Mouse (Mus musculus) frontal cortex, postnatal 14 days (tissue): ENCODE measurements around the gene Uqcr10.
A peak's percentile ranks its signal among the peaks of the same experiment; 100 is the strongest.

ENCODE experiments used
- DNase-seq, 2 experiments: peaks; one replicate each; pipeline ENCODE4 v3.0.0; 2022; ENCODE audit warnings: low spot score in 2 of 2

Uqcr10 gene

DNA sequence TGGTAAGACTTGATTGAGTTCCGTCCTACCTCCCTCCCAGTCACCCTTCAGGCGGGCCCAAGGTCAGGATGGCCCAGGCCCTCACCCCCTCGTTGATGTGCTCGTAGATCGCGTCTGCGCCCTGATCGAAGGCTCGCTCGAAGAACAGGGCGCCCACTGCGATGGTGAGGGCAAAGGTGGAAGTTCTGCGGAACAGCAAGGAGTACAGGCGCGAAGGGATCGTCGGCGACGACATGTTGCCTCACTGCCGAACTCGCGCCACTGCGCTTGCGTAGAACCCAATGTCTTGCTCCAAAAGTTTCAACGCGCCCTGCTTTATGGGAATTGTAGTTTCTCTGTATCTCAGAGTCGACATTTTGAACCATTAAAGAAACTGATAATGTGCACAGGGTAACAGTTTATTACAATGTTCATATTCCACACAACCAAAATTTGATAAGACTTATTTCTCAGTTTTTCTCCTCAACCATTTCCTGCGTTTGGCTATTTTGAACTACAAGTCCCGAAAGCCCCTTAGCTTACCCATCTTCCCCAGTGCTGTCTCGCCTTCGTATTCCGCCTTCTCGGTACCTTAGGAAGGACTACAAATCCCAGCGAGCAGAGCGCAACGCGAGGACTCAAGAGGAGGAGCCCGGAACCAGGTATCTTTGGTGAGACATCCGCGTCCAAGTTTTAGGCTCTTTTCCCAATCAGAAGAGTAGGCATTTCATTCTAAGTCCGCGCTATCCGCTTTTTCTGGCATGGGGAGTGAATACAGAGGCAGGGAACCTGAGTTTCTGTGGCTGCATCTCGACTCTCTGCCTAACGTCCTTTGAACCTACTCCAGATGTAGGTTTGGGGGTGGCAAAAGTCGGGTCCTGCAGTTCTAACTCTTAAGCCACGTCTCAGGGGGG is at the start of gene Uqcr10, which contains the start of gene Zmat5:
Gene Uqcr10, minus strand, starts transcription at position 271 of the 893 bp plus-strand sequence.
Gene Zmat5, plus strand, starts transcription at position 607 of the 893 bp plus-strand sequence.
- peak; percentile 81 to 82 for DNase-seq

DNA sequence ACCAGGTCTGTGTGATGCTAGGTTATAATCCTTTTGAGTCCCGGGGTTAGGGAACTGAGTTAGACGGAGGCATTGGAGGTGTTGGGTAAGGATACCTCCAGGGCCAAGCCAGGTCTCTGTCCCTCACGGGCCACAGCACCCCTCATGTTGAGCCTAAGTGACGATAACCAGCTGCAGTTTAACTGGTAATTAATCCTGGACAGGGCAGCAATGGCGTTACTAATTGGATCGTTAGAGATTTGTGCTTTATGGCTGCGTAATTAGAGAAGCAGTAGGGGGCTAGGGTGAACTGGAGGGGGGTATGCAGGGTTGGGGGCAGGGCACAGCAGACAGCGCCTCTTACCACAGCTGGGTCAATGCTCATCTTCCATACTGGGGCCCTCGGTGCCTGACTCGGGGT is 48.7 kb upstream of the Uqcr10 start:
- no peak for DNase-seq

DNA sequence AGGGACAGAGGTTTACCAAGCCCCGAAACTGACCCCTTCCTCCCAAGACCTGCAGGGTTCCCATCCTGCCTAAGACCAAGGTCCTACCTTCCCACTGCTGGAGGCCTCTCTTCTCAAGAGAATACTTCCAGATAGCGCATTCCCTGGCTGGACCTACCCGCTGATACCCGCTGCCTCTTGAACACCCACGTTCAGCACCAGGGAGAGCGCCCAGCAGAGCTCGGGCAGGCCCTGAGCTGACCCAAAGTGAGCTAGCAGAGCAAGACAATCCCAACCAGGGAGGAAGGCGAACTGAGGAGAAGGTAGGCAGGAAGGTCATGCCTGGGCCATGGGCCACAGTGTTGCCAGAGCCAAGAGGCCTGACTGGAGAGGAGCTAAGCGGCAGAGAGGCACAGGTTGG is 46.1 kb upstream of the Uqcr10 start:
- DNase-seq, result no peak

DNA sequence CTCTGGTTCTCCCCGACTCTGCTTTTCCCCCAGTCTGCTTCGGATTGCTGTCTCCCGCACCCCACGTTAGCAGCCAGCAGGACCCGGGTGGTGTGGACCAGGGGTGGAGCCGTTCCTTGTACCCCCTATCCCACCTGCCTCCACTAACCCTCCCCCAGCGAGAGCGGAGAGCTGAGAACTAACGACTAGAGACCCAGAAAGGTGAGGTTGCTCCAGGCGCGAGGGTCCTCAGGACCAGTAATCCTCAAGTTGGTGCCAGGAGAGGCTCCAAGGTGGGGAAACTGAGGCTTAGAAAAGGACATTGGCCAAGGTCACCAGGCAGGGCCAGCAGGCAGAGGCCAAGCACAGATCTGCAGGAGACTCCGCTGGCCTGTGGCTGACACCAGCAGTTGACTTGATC is 43.1 kb upstream of the Uqcr10 start:
- no peak for DNase-seq

DNA sequence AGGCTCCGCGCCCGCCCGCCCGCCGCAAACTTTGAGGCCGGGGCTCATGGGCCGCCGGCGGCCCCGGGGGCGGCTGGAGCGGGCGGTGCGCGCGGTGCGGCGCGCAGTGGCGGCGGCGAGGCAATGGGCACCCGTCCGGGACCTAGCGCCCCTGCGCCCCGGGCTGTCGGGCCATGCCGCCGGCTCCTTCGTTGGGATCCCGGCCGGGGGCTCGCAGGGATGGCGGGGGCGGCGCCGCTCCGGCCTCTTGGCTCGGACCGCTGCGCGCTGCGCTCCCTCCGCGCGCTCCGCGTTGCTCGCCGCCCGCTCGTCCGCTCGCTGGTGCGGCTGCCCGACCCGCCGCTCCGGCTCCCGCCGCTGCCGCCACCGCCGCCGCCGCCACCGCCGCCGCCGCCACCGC is 42.6 kb upstream of the Uqcr10 start, which contains the start of gene Cabp7:
Gene Cabp7, minus strand, starts transcription at position 46 of the 400 bp plus-strand sequence.
- DNase-seq, result no peak

DNA sequence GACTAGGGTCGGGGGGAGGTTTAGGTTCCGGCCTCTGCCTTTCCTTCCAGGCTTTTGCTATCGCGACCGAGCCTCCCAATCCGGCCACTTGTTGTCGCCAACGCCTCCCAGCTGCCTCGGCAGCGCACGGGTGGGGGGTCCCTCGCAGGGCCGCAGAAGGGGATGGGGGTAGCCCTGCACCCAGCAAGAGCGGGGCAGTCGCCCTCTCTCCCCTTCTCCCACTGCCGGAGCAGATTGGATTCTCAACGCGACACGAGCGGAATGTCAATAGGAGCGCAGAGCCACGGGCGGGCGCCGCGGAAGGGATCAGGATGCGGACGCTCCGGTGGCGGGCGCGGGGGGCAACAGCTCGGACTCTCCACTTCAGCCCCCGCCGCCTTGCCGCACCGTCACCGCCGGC is 41.8 kb upstream of the Uqcr10 start:
- no peak for DNase-seq

DNA sequence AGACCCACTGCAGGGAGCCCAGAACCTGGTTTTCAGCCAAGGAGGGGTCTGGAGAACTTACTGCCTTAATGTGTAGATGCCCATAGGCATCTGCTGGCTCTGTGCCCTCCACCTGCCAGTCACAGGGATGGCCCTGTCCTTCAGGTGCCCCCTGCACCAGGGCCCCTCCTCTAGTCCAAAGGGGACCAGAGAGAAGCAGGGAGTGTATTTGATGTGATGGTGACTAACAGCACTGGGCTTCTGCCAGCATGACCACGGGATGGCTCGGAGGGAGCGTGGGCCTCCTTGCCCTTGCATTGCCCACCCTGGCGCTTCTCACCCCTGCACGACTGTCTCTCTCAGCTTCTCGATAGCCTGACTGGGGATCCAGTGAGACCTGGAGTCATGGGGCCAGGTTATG is 40.5 kb upstream of the Uqcr10 start:
- DNase-seq, result no peak

DNA sequence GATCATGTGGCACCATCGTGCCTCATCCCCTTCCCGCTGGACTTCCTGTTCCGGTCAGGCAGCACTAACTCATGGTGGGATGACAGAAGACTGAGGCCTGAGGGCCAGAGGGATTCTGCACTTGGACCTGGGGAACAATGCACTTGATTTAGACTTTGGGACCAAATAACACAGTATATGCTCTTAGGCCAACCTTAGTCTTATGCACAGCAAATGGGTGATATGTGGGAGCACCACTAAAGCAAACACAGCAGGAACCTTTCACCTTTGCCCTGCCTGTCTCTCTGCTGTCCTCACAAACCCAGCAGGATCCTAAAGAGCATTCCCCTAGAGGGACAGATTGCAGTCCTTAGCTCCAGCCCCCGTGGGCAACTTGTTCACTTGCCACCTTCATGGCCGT is 36.6 kb upstream of the Uqcr10 start:
- DNase-seq, result no peak

DNA sequence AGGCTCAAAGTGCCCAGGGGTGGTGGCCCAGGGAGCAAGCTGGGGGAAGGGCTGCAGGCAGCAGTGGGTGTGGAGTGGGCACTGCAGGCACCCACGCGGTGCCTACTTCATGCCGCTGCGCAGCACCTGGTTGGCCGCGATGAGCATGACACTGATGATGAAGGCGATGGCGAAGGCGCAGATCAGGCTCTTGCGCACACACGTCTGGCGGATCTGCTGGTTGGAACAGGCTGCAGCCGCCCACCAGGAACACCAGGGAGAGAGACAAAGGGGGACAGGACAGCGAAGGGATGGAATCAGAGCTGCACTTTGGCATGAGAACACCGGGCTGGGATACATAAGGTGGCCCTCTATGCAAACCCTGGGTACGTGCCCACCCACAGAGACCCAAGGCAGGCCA is 34.6 kb upstream of the Uqcr10 start:
- no peak for DNase-seq

DNA sequence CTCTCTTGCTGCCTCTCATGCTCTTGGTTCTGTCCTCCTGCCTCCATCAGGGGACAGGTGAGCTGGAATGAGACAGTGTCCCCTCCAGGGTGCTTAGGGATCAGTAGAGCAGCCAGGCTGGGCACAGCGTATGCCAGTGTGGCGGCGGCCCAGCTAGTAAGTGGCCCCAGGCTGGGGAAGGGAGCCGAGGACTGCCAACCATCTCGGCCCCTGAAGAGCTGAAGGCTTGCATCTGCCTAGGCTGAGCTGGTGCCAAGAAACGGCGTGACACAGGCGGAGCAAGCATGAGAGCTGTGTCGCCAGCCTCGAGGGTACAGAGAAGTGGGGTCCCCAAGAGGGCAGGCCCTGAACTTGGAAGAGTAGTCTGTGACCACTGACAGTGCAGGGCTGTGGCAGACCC is 33.5 kb upstream of the Uqcr10 start:
- DNase-seq, result no peak

DNA sequence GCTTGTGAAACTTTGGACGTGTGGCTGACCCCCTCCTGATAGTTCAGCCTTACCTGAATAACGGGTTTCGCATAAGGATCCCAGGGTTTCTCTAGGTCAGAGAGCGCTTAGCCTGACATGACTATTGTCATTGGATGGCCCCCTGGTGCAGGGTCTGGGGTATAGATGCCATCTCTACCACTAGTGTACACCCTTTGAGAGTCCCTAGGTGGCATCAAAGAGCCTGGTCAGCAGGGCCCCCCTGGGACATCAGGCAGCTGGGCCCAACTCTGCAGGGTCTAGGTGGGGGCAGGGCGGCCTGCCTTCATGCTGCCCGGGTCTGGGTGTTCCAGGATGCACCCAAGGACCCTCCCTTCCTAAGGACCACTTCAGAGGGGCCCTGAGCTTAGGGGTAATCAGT is 32.2 kb upstream of the Uqcr10 start:
- no peak for DNase-seq

DNA sequence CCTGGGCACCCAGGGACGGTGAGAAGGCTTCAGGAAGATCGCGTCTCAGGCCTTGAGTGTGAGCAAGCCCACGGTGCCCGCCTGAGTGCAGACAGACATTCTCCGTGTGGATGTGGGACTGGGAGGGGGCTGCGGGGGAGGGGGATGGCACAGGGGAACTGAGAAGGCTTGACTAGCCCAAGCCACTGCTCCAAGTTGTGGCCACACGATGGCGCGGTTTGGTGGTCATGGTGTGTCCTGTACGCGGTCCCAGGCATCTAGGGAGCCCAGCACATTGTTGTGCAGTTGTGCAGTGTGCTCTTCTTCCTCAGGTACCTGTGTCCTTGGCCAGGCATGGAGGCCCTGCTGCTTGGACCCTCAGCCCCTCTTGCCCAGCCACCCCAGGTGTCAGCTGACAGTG is 30.0 kb upstream of the Uqcr10 start:
- no peak for DNase-seq

DNA sequence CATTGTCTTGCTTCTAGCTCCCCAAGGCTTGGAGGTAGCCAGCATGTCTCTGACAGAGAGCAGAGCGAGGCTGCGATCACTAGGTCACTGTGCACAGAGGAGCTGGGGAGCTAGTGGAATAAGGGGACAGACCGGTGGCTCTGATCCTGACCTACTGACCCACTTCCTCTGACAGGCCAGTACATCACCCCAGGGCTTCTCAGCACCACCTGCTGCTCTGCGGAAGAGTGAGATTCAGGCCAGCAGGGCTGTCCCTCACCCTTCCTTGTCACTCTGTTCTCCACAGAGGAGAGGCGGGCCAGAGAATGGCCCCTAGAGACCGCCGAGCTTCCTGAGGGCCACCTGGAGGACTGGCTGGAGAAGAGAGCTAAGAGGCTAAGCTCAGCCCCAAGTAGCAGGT is 27.6 kb upstream of the Uqcr10 start:
- no peak for DNase-seq

DNA sequence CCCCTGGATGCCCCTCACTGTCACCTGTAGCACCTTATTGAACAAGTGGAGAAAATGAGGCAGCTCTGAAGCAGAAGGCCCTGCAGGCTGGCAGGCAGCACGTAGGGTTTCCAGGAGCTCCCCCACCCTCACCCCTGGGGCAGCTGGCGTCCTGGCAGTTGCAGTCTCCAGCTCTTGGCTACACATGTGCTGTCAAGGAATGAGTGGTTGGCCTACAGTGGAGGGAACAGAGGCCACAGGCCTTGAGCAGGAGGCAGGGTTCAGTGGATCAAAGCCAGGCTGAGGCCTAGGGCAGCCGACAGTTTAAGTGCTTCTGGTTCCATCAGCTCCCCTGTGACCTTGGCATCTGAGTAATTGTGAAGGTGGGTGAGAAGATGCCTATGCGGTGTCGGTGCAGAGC is 26.8 kb upstream of the Uqcr10 start:
- no peak for DNase-seq

DNA sequence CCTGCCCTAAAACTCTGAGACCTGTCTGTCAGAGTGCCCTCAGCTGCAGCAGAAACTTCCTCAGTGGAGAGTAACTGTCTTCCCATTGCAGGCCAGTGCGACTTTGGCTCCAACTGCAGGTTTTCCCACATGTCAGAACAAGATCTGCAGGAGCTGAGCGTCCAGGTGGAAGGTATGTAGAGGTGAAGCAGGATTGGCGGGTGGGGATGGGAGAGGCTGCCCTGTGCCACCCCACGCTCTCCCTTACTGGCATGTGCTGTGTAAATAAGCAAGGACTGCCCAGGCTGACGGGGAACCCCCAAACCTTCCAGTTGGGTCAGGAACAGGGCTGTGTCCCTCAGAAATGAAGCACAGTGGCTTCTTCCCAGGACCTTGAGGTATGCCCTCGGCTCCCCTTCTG is 26.0 kb upstream of the Uqcr10 start:
- no peak for DNase-seq

DNA sequence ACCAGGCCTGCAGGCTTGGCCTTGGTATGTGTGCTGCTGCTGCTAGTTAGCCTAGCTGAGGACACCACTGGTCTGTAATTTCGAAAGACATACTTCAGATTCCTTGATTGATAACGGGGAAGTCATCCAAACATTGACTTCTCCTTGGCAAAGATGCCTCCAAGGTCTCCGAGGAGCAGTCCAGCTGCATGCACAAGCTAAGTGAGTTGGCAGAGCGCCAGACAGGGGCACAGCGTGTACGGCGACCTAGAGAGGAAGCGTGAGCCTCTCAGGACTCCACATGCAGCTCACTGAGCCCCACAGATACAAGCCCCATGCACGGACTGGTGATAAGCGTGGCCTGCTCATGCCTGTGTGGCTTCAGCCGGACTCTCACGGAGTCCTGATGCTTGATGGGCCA is 25.5 kb upstream of the Uqcr10 start:
- DNase-seq, result no peak

DNA sequence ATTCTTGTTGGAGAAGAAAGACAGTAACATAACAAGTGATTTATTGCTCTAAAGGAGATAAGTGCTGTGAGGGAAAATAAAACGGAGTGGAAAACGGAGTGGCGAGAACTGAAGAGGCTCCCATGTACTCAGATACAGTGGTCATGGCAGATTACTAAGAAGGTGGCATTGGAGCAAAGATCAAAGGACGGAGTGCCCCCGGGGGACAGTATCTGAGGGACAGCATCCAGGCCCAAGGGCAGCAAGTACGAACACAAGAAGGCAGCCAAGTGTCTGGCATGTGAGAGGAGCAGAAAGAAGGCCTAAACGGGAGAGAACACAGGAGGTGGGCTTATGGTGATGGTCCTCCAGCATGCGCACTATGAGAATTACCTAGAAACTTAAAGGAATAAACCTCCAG is 17.6 kb upstream of the Uqcr10 start:
- no peak for DNase-seq

DNA sequence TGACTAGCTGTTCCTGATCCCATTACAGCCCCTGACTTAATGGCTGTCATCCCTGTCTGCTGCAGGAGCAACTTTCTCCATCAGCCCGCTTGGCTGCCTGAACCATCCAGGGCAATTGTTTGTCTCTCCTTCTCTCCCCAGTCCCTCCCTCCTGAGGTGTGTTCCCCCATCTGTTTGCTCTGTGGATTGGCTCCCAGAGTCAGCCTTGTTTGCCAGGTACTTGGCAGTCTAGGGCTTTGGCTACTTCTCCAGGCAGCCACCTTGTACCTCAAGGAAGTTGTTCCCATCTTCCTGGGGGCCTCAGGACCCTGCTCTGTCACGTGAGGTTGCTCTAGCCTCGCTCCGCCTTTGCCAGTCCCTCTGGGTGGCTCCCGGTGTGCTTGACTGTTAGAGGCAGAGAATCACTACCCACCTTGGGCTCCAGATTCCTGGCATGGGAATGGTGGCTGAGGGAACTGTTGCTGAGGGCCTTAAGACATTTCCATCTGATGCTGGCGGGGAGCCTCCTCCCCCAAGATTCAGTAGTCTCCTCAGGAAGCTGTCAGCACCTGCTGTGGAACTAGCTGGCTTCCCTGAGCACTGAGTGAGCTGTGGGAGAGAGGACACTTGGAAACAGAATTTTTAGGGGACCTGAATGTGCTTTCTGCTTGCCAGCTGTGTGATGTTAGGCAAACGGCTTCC is 16.9 kb upstream of the Uqcr10 start:
- DNase-seq, result no peak

DNA sequence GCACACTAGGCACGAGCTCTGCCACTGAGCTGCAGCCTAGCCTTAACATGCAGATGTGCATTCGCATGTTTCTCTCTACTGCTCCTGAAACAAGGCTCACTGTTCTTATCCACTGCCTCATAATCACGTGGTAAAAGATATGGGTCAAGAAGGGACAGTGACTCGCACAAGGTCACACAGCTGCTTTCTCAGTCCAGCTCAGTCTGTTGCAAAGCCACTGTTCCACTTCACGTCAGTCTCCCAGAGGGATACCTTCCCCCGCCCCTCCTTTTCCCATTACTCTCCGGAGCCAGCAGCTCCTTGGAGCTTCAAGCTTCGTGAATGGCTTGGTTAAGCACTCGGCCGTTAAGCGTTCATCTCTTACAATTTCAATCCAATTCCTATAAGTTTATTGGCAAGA is 16.3 kb upstream of the Uqcr10 start:
- no peak for DNase-seq

DNA sequence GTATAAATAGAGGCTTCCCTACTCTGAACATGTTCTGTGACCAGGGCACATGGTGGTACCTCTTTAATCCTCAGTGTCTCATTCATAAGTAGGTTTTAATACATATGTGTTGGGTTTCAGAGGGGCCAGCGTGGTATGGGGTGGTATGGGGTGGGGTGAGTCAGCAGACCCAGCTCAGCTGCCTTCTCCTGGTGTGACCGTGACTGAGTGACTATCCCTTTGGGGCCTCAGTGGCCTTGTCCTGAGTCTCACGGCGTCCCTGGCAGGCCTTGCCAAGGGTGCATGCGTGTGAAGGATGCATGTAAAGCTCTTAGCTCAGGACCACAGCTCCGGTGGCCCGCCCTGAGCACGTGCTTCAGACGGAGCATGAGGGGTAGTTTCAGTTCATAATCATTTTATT is 15.8 kb upstream of the Uqcr10 start:
- DNase-seq, result no peak

DNA sequence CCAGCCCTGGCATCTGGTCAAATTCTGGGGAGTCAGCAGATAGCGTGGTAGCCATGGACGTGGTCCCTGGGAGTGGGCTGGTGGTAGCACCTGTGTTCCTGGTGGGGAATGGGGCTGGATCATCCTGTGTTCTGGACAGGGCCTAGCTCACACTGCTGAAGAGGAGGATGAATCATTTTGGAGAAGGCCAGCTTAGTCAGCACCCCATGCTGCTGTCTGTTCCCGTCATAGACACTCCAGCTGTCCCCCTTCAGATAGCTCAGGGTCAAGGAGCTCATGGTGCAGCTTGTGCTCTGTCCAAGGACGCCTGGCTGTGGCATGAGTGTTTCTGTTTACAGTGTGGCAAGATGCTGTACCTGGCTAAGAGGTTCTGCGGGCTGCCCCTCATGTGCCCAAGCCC is 14.4 kb upstream of the Uqcr10 start:
- DNase-seq, result no peak

DNA sequence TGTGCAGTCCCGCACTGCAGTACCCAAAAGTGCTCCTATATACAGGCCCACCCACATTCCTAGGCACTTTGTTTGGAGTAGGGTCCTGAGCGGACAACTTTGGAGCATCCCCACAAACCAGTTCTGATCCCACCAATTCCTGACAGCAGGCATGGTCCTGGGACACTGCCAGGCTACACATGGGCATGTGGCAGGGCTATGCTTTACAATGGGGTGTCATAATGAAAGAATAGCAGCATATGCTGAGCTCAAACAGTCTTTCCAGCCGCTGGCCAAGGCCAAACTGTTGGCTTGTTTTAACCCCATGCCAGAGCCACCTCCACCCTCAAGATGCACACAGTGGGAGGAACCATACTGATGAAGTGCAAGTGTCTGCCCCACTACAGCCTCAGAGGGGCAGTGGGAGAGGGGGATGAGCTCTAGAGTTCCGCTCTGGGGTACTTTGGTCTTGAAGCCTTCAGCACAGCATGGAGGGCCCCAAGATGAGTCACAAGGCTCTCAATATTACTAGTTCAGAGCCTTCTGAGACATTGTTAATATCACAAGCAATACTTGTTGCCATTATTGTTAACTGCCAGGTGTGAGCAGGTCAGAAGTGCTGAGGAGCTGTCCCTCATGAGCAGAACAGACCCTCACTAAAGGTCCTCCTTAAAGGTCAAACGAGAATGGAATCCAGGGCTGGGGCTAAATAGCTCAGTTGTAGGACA is 12.5 kb upstream of the Uqcr10 start:
- no peak for DNase-seq

DNA sequence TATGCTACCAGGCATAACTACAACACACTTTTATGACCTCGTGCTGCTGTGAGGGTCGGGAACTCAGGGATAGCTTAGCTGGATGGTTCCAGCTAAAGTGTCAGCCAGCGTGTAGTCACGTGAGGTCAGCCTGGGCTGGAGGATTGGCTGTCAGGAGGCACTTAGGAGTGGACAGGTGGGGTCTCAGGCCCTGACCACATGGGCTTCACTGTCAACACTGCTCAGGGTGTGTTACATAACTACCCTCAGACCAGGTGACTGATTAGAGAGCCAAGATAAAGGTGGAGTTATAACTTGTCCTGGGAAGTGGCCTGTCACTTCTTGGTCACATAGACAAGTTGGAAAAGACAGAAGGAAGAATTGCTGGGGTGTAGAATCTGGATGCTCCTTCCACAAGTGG is 11.5 kb upstream of the Uqcr10 start:
- no peak for DNase-seq
